Mouse (Mus musculus) lung, postnatal 0 days (tissue): ENCODE results near the gene Rac3. TPM values are rescaled to one million over a fixed set of nuclear protein-coding genes. Genes with fewer than 3 reads are reported as not detected.

Experiments
- ATAC-seq: fragments of 200-750 bp; cut with Nextera tagmentation; 2 replicates; pipeline ENCODE4 v1.8.0; 2017; ENCODE audit warnings: moderate library complexity
- DNase-seq: peaks from one replicate; pipeline ENCODE4 v3.0.0-alpha.2; 2016; ENCODE audit warnings: low spot score
- H3K27ac ChIP-seq: fragments of 300-500 bp; sonication (generic); 2 replicates; pipeline ENCODE4 v1.5.1; 2014; ENCODE audit warnings: antibody characterized with exemption, mild to moderate bottlenecking, low read length, mixed read lengths
- H3K27me3 ChIP-seq: fragments of 300-500 bp; sonication (generic); replicated peaks from 2 replicates; pipeline ENCODE4 v1.6.1; 2014; ENCODE audit warnings: low read length, mixed read lengths; ENCODE audit not compliant: insufficient read depth
- H3K36me3 ChIP-seq: fragments of 300-500 bp; sonication (generic); 2 replicates; pipeline ENCODE4 v1.6.1; 2014; ENCODE audit warnings: low read length, mixed read lengths; ENCODE audit not compliant: insufficient read depth
- H3K4me1 ChIP-seq: fragments of 300-500 bp; sonication (generic); 2 replicates; pipeline ENCODE4 v1.6.1; 2014; ENCODE audit warnings: antibody characterized with exemption, low read depth, low read length, mixed read lengths; ENCODE audit not compliant: insufficient read depth
- H3K4me2 ChIP-seq: fragments of 300-500 bp; sonication (generic); replicated peaks from 2 replicates; pipeline ENCODE4 v1.6.1; 2014; ENCODE audit warnings: low read depth, mild to moderate bottlenecking, low read length, moderate library complexity, mixed read lengths
- H3K4me3 ChIP-seq: fragments of 300-500 bp; sonication (generic); 2 replicates; pipeline ENCODE4 v1.5.1; 2014; ENCODE audit warnings: low read depth, low read length
- H3K9ac ChIP-seq: fragments of 300-500 bp; sonication (generic); replicated peaks from 2 replicates; pipeline ENCODE4 v1.6.1; 2014; ENCODE audit warnings: low read depth, mild to moderate bottlenecking
- H3K9me3 ChIP-seq: fragments of 300-500 bp; sonication (generic); 2 replicates; pipeline ENCODE4 v1.6.1; 2016; ENCODE audit warnings: low read length, mixed read lengths
- CTCF ChIP-seq: IDR thresholded peaks from 2 replicates; pipeline ENCODE4 v1.5.1; 2016; ENCODE audit warnings: antibody characterized with exemption, mild to moderate bottlenecking
- EP300 ChIP-seq: IDR thresholded peaks from 2 replicates; pipeline ENCODE4 v1.6.1; 2016; ENCODE audit warnings: antibody characterized with exemption, mild to moderate bottlenecking, control low read depth
- WGBS: fragments of 180-500 bp; shearing (Covaris S2); extraction: QIAGEN DNeasy Blood & Tissue Kit; methylation state at CpG from one replicate; pipeline ENCODE4 v1.1.7; 2014; 5-methylcytosine and 5-hydroxymethylcytosine counted together
- polyA plus RNA-seq: library from polyadenylated mRNA; unstranded; fragments of >200 nt; fragmentation: Nextera tagmentation; extraction: Ambion mirVana; gene quantifications from 2 replicates; pipeline ENCODE4 v1.2.1, GENCODE M21; 2015

Rac3 gene
- polyA plus RNA-seq, 1 experiment from 2014 or later = 61.9 TPM

DNA sequence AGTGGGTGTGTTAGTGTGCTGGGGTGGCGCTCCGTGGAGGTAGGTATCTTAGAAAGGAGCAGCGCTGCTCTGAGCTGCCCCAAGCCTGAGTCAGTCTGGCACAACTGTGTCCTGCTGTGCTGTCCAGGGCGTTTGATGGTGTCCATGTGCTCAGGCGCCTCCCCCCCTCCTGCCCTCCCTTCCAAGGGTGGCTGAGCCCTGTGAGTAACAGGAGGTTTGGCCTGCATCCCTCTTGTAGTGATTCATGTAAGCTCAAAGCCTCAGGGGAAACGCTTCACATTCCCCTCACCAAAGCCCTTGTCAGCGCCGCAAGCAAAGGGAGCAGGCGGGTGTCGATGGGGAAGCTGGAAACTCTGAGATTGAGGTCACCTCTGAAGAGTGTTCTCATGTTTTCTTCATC lies 23.5 kb upstream of the Rac3 start:
- Histone ChIP-seq H3K27ac (0 out of 2 replicates have a peak overlapping the region, but pooled peaks have one; percentile 40), H3K27me3 (no peaks in the 10 kb centered on the region), H3K36me3 (peaks cover 4% of the 10 kb centered on the region; the same call in 1 of the 2 replicates), H3K9ac (no peak overlapping the region), H3K4me3 (no peak overlapping the region), H3K9me3 (no peaks in the 10 kb centered on the region), H3K4me2 (no peak overlapping the region), H3K4me1 (no peaks in the 10 kb centered on the region)
- ATAC-seq (peak; percentile 82), DNase-seq (peak; percentile 75)
- TF ChIP-seq EP300 = no peak
- no peak for TF ChIP-seq CTCF
- WGBS = 59% methylated on average over 10 of the region's 10 CpGs

- Histone ChIP-seq H3K9me3 (no peaks in the 10 kb centered on the region), H3K27me3 (no peaks in the 10 kb centered on the region), H3K27ac (peak overlapping the region; percentile 43), H3K4me1 (no peaks in the 10 kb centered on the region), H3K36me3 (peaks cover 7% of the 10 kb centered on the region; the same call in 1 of the 2 replicates), H3K4me3 (no peak overlapping the region), H3K4me2 (no peak overlapping the region), H3K9ac (no peak overlapping the region)
- 52% methylated on average over 15 of the region's 15 CpGs for WGBS
- ATAC-seq (peak; percentile 39), DNase-seq (no peak)
- TF ChIP-seq CTCF (no peak), EP300 (no peak)
Observed at GRCm38 (mm10) chr11:120703696-120704454, 17.4 kb upstream of the Rac3 start.

DNA sequence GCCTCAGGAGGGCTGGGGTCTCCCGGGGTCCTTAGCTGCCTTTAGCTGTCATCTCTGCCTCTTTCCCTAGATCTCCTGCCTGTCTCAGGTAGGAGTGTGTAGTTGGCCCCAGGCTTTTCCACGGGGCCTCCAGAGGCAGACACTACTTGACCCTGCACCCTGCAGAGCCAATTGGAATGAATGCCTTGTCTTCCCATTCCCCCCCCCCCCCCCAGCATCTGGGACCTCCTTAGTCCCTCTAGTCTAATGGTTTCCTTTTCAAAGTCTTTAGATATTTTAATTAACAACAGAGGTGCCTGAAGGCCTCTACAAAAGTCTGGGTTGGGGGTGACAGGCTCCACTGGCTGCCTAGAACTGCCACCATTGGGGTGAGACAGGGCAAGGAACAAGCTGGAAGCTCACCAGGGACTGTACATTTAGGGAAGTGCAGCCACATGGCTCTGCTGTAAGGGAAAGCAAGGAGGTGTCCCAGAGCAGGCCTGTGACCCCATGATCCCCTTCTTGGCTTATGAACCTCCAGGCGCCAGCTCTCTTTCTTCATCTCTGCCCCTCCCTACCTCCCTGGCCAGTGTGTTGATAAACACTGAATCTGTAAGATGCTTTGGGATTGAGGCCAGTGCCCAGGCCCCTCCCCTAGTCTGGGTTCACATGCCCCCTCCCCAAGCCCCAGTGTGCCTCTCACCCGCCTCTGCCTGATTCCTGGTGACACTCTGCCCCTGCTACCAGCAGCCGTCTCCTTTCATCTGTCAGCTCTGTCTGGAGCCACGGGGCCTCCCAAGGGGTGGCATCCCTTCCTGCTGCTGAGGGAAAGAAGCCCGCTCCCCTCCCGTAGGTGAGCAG lies 16.6 kb upstream of the Rac3 start:
- 33% methylated on average over 8 of the region's 8 CpGs for WGBS
- peak; percentile 72 for ATAC-seq
- TF ChIP-seq CTCF (no peak), EP300 (no peak)
- no peaks in the 10 kb centered on the region for H3K4me1 ChIP-seq
- H3K27ac ChIP-seq = peak overlapping the region; percentile 43
- no peaks in the 10 kb centered on the region for H3K9me3 ChIP-seq
- no peak overlapping the region for H3K4me3 ChIP-seq
- peak; percentile 76 for DNase-seq
- no peak overlapping the region for H3K9ac ChIP-seq
- H3K27me3 ChIP-seq = no peaks in the 10 kb centered on the region
- H3K4me2 ChIP-seq = no peak overlapping the region
- H3K36me3 ChIP-seq = peaks cover 7% of the 10 kb centered on the region; the same call in 1 of the 2 replicates

DNA sequence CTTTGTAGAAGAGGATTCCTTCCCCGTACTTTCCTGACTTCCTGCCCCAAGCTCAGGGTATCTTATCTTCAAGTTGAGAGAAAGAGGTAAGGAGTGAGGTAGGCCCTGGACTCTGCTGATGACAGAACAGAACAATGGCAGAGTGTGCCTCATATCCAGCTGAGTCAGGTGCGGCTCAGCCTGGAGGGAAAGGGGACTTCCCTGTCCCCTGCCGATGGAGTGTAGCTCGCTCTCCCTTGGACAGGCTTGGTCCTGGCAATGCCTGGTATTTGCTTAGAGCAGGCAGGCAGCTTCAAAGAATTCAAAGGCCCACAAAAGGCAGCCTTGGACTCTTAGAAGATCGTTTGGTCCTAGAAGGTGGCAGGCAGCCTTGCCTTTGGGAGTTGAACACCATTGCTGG lies 15.2 kb upstream of the Rac3 start:
- TF ChIP-seq CTCF (no peak), EP300 (no peak)
- H3K4me2 ChIP-seq = no peak overlapping the region
- no peak overlapping the region for H3K4me3 ChIP-seq
- no peak overlapping the region for H3K9ac ChIP-seq
- WGBS = 51% methylated on average over 5 of the region's 5 CpGs
- peaks cover 9% of the 10 kb centered on the region; the same call in 1 of the 2 replicates for H3K36me3 ChIP-seq
- no peak overlapping the region for H3K27ac ChIP-seq
- ATAC-seq = no peak
- no peaks in the 10 kb centered on the region for H3K4me1 ChIP-seq
- DNase-seq = no peak
- no peaks in the 10 kb centered on the region for H3K27me3 ChIP-seq
- no peaks in the 10 kb centered on the region for H3K9me3 ChIP-seq

DNA sequence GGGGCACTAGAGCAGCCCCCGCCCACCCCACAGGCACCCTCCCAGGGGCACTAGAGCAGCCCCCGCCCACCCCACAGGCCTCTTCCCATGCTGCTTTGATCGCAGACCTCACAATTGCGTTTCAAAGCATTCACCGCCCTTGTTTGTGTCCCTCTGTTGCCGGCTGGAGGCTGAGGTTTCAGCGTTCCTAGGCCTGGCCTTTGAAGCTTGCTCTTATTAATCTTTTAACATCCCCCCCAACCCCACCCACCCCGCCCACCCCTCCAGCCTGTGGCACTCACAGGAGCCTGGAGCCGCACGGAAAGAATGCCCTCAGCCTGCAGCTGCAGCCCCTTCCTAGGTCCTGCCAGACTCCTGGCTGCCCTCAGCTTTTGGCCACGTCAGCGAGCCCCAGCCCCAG lies 14.0 kb upstream of the Rac3 start:
- ATAC-seq (no peak), DNase-seq (no peak)
- no peak overlapping the region for H3K27ac ChIP-seq
- no peaks in the 10 kb centered on the region for H3K27me3 ChIP-seq
- H3K4me3 ChIP-seq = no peak overlapping the region
- H3K36me3 ChIP-seq = peaks cover 9% of the 10 kb centered on the region; the same call in 1 of the 2 replicates
- no peak for TF ChIP-seq EP300
- TF ChIP-seq CTCF = no peak
- WGBS = 21% methylated on average over 12 of the region's 12 CpGs
- H3K4me2 ChIP-seq = no peak overlapping the region
- H3K9me3 ChIP-seq = no peaks in the 10 kb centered on the region
- no peaks in the 10 kb centered on the region for H3K4me1 ChIP-seq
- H3K9ac ChIP-seq = no peak overlapping the region

- no peak overlapping the region for H3K9ac ChIP-seq
- TF ChIP-seq CTCF (no peak), EP300 (no peak)
- H3K27ac ChIP-seq = no peak overlapping the region
- no peaks in the 10 kb centered on the region for H3K27me3 ChIP-seq
- ATAC-seq (no peak), DNase-seq (no peak)
- no peak overlapping the region for H3K4me3 ChIP-seq
- 49% methylated on average over 5 of the region's 5 CpGs for WGBS
- no peaks in the 10 kb centered on the region for H3K9me3 ChIP-seq
- peaks cover 3% of the 10 kb centered on the region; the same call in 1 of the 2 replicates for H3K4me1 ChIP-seq
- no peak overlapping the region for H3K4me2 ChIP-seq
- H3K36me3 ChIP-seq = peaks cover 5% of the 10 kb centered on the region; the same call in 1 of the 2 replicates
Observed at GRCm38 (mm10) chr11:120707969-120708368, 13.3 kb upstream of the Rac3 start.
